Mouse (Mus musculus): ENCODE data around the gene Mgat5. TPM values are rescaled to one million over a fixed set of nuclear protein-coding genes. Genes with fewer than 3 reads are reported as not detected.

The Mgat5 gene
- polyA plus RNA-seq, 1 experiment, result 2.4 TPM

- H3K4me1 ChIP-seq, result peaks cover 26% of the 10 kb centered on the region
- H3K9me3 ChIP-seq, result no peaks in the 10 kb centered on the region
- no peaks in the 10 kb centered on the region for H3K27me3 ChIP-seq (replicated peaks)
- TF ChIP-seq FLI1 (IDR thresholded peaks at IDR 0.05; ENCODE audit: low read length) (no peak), GATA1 (IDR thresholded peaks at IDR 0.05; ENCODE audit: borderline replicate concordance, low read length) (no peak)
- no peak overlapping the region for H3K4me3 ChIP-seq (replicated peaks)
- no peaks in the 10 kb centered on the region for H3K36me3 ChIP-seq (replicated peaks; ENCODE audit: low read length)
These were observed 5.6 kb upstream of the Mgat5 start for GRCm38 (mm10) chr1:127199186-127199585.

- Histone ChIP-seq H3K4me1 (peaks cover 46% of the 10 kb centered on the region), H3K9me3 (no peaks in the 10 kb centered on the region), H3K27me3 (replicated peaks) (no peaks in the 10 kb centered on the region), H3K36me3 (replicated peaks; ENCODE audit: low read length) (no peaks in the 10 kb centered on the region), H3K4me3 (replicated peaks) (no peak overlapping the region)
- no peak for TF ChIP-seq GATA1 (IDR thresholded peaks at IDR 0.05; ENCODE audit: borderline replicate concordance, low read length)
- TF ChIP-seq FLI1 (IDR thresholded peaks at IDR 0.05; ENCODE audit: low read length), result no peak
These were observed 2.5 kb upstream of the Mgat5 start for GRCm38 (mm10) chr1:127202360-127202759.

GRCm38 (mm10) chr1:127203231-127203764 is 1.5 kb upstream of the Mgat5 start:
- no peaks in the 10 kb centered on the region for H3K27me3 ChIP-seq (replicated peaks)
- H3K4me3 ChIP-seq (replicated peaks), result no peak overlapping the region
- no peaks in the 10 kb centered on the region for H3K9me3 ChIP-seq
- H3K36me3 ChIP-seq (replicated peaks; ENCODE audit: low read length), result no peaks in the 10 kb centered on the region
- peaks cover 55% of the 10 kb centered on the region for H3K4me1 ChIP-seq
- TF ChIP-seq FLI1 (IDR thresholded peaks at IDR 0.05; ENCODE audit: low read length), result no peak
- no peak for TF ChIP-seq GATA1 (IDR thresholded peaks at IDR 0.05; ENCODE audit: borderline replicate concordance, low read length)

GRCm38 (mm10) chr1:127205501-127206019 is 745 bp downstream of the Mgat5 start:
- Histone ChIP-seq H3K36me3 (replicated peaks; ENCODE audit: low read length) (peaks cover 2% of the 10 kb centered on the region), H3K9me3 (no peaks in the 10 kb centered on the region), H3K27me3 (replicated peaks) (no peaks in the 10 kb centered on the region), H3K4me1 (peaks cover 57% of the 10 kb centered on the region), H3K4me3 (replicated peaks) (peak overlapping the region; percentile 99)
- TF ChIP-seq FLI1 (IDR thresholded peaks at IDR 0.05; ENCODE audit: low read length) (no peak), GATA1 (IDR thresholded peaks at IDR 0.05; ENCODE audit: borderline replicate concordance, low read length) (no peak)

DNA sequence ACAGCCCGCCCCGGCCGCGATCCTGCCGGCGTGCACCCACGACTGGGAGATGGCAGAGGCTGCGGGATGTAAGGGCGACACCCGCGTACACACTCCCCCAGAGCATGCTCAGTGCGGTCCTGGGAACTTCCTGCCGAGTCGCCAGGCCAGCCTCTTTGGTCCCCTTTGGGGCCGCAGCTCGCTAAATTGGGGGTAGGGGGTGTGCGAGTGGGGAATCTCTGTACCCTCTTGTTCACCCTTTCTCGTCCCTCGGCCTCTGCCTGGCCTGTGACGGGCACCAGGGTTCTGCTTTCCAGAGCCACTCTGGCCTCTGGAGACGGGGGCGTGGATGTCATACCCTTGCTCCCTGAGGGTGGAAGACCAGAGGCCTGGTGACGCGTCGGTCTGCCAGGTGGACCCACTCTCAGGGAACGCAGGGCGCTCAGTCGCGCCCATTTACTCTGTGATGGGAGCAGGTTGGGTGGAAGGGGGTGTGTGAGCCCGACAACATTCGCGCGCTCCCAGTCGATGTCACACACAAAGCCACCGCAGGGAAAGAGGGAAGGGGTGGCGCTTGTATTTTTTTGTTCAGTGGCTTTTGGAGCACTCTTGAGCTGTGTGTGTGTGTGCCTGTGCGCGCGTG is 1.3 kb downstream of the Mgat5 start:
- TF ChIP-seq FLI1 (IDR thresholded peaks at IDR 0.05; ENCODE audit: low read length) (no peak), GATA1 (IDR thresholded peaks at IDR 0.05; ENCODE audit: borderline replicate concordance, low read length) (no peak)
- Histone ChIP-seq H3K36me3 (replicated peaks; ENCODE audit: low read length) (peaks cover 2% of the 10 kb centered on the region), H3K4me1 (peaks cover 57% of the 10 kb centered on the region), H3K4me3 (replicated peaks) (peak overlapping the region; percentile 99), H3K9me3 (no peaks in the 10 kb centered on the region), H3K27me3 (replicated peaks) (no peaks in the 10 kb centered on the region)

DNA sequence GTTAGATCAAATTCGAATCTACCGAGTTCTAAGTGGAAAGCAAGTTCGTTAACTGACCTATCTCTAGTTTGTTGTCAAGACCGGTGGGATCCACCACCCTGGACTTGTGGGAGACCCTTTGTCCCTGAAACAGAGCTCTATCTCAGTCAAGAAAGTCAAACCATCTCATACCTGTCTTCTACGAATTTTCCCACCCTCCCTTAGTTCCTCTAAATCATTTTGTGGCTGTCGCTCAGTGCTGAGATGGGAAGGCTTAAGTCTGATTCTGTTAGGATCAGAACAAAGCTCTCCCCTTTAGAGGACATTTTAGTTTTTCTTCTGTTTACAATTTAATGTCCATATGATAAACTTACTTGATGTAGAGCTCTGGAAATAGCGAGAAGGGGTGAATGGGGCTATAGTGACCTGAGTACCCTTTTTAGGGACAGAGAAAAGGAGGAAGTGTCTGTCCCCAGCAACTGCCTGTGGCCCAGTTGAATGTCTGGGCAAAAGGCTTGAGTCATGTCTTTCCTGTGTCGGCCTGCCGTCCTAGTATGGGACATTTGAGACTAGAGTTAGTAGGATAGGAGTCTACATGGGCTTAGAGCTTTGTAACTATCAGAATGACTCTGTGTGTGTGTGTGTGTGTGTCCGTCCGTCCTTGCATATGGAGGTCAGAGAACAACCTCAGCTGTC is 2.2 kb downstream of the Mgat5 start:
- TF ChIP-seq FLI1 (IDR thresholded peaks at IDR 0.05; ENCODE audit: low read length) (no peak), GATA1 (IDR thresholded peaks at IDR 0.05; ENCODE audit: borderline replicate concordance, low read length) (no peak)
- H3K9me3 ChIP-seq, result no peaks in the 10 kb centered on the region
- H3K4me1 ChIP-seq, result peaks cover 60% of the 10 kb centered on the region
- H3K27me3 ChIP-seq (replicated peaks), result no peaks in the 10 kb centered on the region
- peak overlapping the region; percentile 99 for H3K4me3 ChIP-seq (replicated peaks)
- H3K36me3 ChIP-seq (replicated peaks; ENCODE audit: low read length), result peaks cover 3% of the 10 kb centered on the region

DNA sequence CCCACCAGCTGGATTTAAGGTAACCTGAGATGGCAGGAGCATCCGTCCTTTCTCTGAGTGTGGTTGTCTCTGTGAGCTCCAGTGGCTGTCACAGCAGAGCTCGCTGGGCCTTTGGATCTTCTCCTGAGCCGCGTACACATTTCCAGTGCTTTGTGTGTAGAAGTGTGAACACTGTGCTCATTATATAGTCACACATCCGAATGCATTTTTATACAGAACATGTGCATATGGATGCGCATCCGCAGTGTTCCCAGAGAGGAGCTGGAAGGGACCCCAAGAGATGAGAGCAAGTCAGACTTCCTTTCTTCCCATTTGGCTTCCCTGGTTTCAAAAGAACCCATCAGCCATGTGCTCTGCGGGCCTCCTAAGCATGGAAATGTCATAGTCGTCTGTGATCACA is 3.4 kb downstream of the Mgat5 start:
- no peak for TF ChIP-seq GATA1 (IDR thresholded peaks at IDR 0.05; ENCODE audit: borderline replicate concordance, low read length)
- TF ChIP-seq FLI1 (IDR thresholded peaks at IDR 0.05; ENCODE audit: low read length), result no peak

GRCm38 (mm10) chr1:127212812-127213211 is 8.0 kb downstream of the Mgat5 start:
- H3K36me3 ChIP-seq (replicated peaks; ENCODE audit: low read length), result peaks cover 21% of the 10 kb centered on the region
- H3K9me3 ChIP-seq, result no peaks in the 10 kb centered on the region
- peaks cover 82% of the 10 kb centered on the region for H3K4me1 ChIP-seq
- no peaks in the 10 kb centered on the region for H3K27me3 ChIP-seq (replicated peaks)
- TF ChIP-seq GATA1 (IDR thresholded peaks at IDR 0.05; ENCODE audit: borderline replicate concordance, low read length) (no peak), FLI1 (IDR thresholded peaks at IDR 0.05; ENCODE audit: low read length) (no peak)
- H3K4me3 ChIP-seq (replicated peaks), result no peak overlapping the region

More for the DNA sequence above, 3.4 kb downstream of the Mgat5 start:
- Histone ChIP-seq H3K36me3 (replicated peaks; ENCODE audit: low read length) (peaks cover 6% of the 10 kb centered on the region), H3K27me3 (replicated peaks) (no peaks in the 10 kb centered on the region), H3K4me1 (peaks cover 72% of the 10 kb centered on the region), H3K4me3 (replicated peaks) (no peak overlapping the region), H3K9me3 (no peaks in the 10 kb centered on the region)

DNA sequence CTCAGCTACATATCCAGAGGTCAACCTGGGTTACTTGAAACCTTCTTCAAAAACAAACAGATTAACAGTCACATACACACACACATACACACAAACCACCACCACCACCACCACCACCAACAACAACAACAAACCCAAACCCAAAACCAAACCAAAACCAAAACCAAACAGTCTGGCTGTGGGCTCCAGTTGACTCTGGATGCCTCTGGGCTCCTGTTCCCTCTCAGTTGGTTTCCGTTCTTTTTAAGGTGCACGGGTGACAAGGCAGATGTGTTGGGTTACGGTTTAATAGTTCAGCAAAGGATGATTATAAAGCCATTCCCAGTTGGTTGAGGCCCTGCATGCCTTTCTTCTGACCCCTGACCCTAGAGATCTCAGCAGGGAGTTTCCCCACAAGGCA is 8.6 kb downstream of the Mgat5 start:
- Histone ChIP-seq H3K4me3 (replicated peaks) (no peak overlapping the region), H3K9me3 (no peaks in the 10 kb centered on the region), H3K36me3 (replicated peaks; ENCODE audit: low read length) (peaks cover 24% of the 10 kb centered on the region), H3K4me1 (peaks cover 80% of the 10 kb centered on the region), H3K27me3 (replicated peaks) (no peaks in the 10 kb centered on the region)
- TF ChIP-seq FLI1 (IDR thresholded peaks at IDR 0.05; ENCODE audit: low read length) (no peak), GATA1 (IDR thresholded peaks at IDR 0.05; ENCODE audit: borderline replicate concordance, low read length) (no peak)
